Mouse (Mus musculus): Measurements from ENCODE around the gene Oprm1. TPM values are rescaled to one million over a fixed set of nuclear protein-coding genes. Genes with fewer than 3 reads are reported as not detected.

The Oprm1 gene
- polyA plus RNA-seq, 1 experiment from 2014 or later: 0.31 TPM

DNA sequence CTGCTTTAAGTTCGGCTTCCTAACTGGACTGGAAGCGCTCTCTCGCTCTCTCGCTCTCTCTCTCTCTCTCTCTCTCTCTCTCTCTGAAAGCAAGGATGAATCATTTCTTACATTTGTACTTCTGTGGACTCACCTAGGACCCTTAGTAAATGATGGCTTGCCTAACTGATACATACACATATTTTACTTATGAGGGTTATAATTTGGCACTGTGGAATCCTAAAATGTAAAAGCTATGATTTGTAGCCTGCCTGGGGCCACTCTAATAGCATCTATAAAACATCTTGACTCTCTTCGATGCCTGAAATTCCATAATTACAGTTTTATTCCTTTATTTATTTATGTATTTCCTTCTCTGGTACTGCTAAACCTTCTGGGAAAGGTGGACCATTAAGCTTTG is 312.6 kb downstream of the Oprm1 start:
- Histone ChIP-seq H3K9ac (ENCODE audit: low read depth, low read length) (no peak overlapping the region), H3K4me1 (replicated peaks; ENCODE audit: control insufficient read depth, insufficient read depth, low read length) (no peaks in the 10 kb centered on the region)

DNA sequence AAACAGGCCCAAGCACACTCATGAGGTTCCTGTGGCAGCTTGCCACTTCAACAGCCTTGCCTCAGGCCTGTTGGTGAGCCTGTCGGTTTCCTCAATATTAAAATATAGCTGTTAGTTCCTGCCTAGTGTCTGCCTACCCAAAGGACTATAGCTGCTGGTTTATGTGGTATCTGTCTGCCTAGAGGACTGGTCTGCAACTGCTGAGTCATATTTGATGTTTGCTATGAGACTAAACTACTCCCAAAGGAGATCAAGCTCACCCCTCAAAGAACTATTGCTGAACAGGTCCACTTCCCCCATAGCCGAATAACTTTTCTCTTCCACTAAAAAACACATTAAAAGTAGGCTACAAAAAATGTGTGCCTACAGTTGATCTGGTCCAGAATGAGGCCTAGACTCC is 315.9 kb downstream of the Oprm1 start:
- 92% methylated on average over 2 of the region's 2 CpGs for WGBS
- no peaks in the 10 kb centered on the region for H3K4me1 ChIP-seq (replicated peaks; ENCODE audit: control insufficient read depth, insufficient read depth, low read length)

More for the DNA sequence above, 312.6 kb downstream of the Oprm1 start:
- Histone ChIP-seq H3K36me3 (ENCODE audit: control insufficient read depth, insufficient read depth, low read length) (no peaks in the 10 kb centered on the region), H3K9me3 (ENCODE audit: control insufficient read depth, low read length) (no peaks in the 10 kb centered on the region), H3K4me3 (ENCODE audit: low read depth, low read length) (no peak overlapping the region), H3K27ac (ENCODE audit: low read depth, low read length) (no peak overlapping the region), H3K27me3 (ENCODE audit: control insufficient read depth, insufficient read depth, low read length) (no peaks in the 10 kb centered on the region), H3K4me2 (replicated peaks; ENCODE audit: low read depth, low read length) (no peak overlapping the region)
- 92% methylated on average over 5 of the region's 5 CpGs for WGBS
- DNase-seq (ENCODE audit: low spot score): no peak
- ATAC-seq (ENCODE audit: low FRiP score): no peak

GRCm38 (mm10) chr10:7075661-7076060 is 317.4 kb downstream of the Oprm1 start:
- H3K27me3 ChIP-seq (ENCODE audit: control insufficient read depth, insufficient read depth, low read length): no peaks in the 10 kb centered on the region
- no peak overlapping the region for H3K9ac ChIP-seq (ENCODE audit: low read depth, low read length)
- no peak overlapping the region for H3K27ac ChIP-seq (ENCODE audit: low read depth, low read length)
- H3K4me2 ChIP-seq (replicated peaks; ENCODE audit: low read depth, low read length): no peak overlapping the region
- WGBS: 90% methylated on average over 2 of the region's 2 CpGs
- ATAC-seq (ENCODE audit: low FRiP score) (0 out of 2 replicates have a peak, but pooled peaks have one; percentile 36), DNase-seq (ENCODE audit: low spot score) (no peak)
- no peak overlapping the region for H3K4me3 ChIP-seq (ENCODE audit: low read depth, low read length)
- no peaks in the 10 kb centered on the region for H3K9me3 ChIP-seq (ENCODE audit: control insufficient read depth, low read length)
- no peaks in the 10 kb centered on the region for H3K4me1 ChIP-seq (replicated peaks; ENCODE audit: control insufficient read depth, insufficient read depth, low read length)
- H3K36me3 ChIP-seq (ENCODE audit: control insufficient read depth, insufficient read depth, low read length): no peaks in the 10 kb centered on the region

More for the DNA sequence above, 315.9 kb downstream of the Oprm1 start:
- no peaks in the 10 kb centered on the region for H3K27me3 ChIP-seq (ENCODE audit: control insufficient read depth, insufficient read depth, low read length)
- no peaks in the 10 kb centered on the region for H3K36me3 ChIP-seq (ENCODE audit: control insufficient read depth, insufficient read depth, low read length)
- no peak overlapping the region for H3K9ac ChIP-seq (ENCODE audit: low read depth, low read length)
- no peak overlapping the region for H3K4me3 ChIP-seq (ENCODE audit: low read depth, low read length)
- H3K4me2 ChIP-seq (replicated peaks; ENCODE audit: low read depth, low read length): no peak overlapping the region
- ATAC-seq (ENCODE audit: low FRiP score): no peak
- H3K27ac ChIP-seq (ENCODE audit: low read depth, low read length): no peak overlapping the region
- DNase-seq (ENCODE audit: low spot score): no peak
- H3K9me3 ChIP-seq (ENCODE audit: control insufficient read depth, low read length): no peaks in the 10 kb centered on the region

- Histone ChIP-seq H3K27ac (ENCODE audit: low read depth, low read length) (no peak overlapping the region), H3K27me3 (ENCODE audit: control insufficient read depth, insufficient read depth, low read length) (no peaks in the 10 kb centered on the region), H3K4me3 (ENCODE audit: low read depth, low read length) (no peak overlapping the region), H3K9me3 (ENCODE audit: control insufficient read depth, low read length) (no peaks in the 10 kb centered on the region), H3K9ac (ENCODE audit: low read depth, low read length) (no peak overlapping the region), H3K4me2 (replicated peaks; ENCODE audit: low read depth, low read length) (no peak overlapping the region), H3K36me3 (ENCODE audit: control insufficient read depth, insufficient read depth, low read length) (no peaks in the 10 kb centered on the region), H3K4me1 (replicated peaks; ENCODE audit: control insufficient read depth, insufficient read depth, low read length) (no peaks in the 10 kb centered on the region)
- ATAC-seq (ENCODE audit: low FRiP score) (peak; percentile 78), DNase-seq (ENCODE audit: low spot score) (peak; percentile 72)
- 18% methylated on average over 8 of the region's 8 CpGs for WGBS
Observed at GRCm38 (mm10) chr10:7076201-7076600, 317.9 kb downstream of the Oprm1 start.

DNA sequence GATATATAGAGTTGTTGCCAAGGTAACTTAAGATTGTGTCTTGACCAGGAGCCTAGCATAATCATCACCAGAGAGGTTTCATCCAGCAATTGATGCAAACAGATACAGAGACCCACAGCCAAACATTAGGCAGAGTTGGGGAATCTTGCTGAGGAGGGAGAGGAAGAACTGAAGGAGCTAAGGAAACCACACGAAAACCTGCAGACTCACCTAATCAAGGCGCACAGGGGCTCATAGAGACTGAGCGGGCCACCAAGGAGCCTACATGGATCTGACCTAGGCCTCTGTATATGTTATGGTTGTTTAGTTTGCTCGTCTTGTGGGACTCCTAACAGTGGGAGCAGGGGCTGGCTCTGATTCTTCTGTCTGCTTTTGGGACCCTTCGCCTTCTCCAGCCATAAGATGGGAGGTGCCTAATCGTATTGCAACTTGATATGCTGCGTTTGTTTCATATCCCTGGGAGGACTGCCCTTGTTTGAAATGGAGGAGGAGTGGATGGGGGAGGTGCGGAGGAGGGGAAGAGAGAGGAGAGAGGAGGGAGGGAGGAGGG is 318.4 kb downstream of the Oprm1 start:
- Histone ChIP-seq H3K4me3 (ENCODE audit: low read depth, low read length) (no peak overlapping the region), H3K27me3 (ENCODE audit: control insufficient read depth, insufficient read depth, low read length) (no peaks in the 10 kb centered on the region), H3K36me3 (ENCODE audit: control insufficient read depth, insufficient read depth, low read length) (no peaks in the 10 kb centered on the region), H3K4me1 (replicated peaks; ENCODE audit: control insufficient read depth, insufficient read depth, low read length) (no peaks in the 10 kb centered on the region), H3K9ac (ENCODE audit: low read depth, low read length) (no peak overlapping the region), H3K4me2 (replicated peaks; ENCODE audit: low read depth, low read length) (no peak overlapping the region), H3K27ac (ENCODE audit: low read depth, low read length) (no peak overlapping the region), H3K9me3 (ENCODE audit: control insufficient read depth, low read length) (no peaks in the 10 kb centered on the region)
- 54% methylated on average over 7 of the region's 8 CpGs for WGBS
- peak; percentile 16 for DNase-seq (ENCODE audit: low spot score)
- peak; percentile 49; the same call in 1 of the 2 replicates for ATAC-seq (ENCODE audit: low FRiP score)

DNA sequence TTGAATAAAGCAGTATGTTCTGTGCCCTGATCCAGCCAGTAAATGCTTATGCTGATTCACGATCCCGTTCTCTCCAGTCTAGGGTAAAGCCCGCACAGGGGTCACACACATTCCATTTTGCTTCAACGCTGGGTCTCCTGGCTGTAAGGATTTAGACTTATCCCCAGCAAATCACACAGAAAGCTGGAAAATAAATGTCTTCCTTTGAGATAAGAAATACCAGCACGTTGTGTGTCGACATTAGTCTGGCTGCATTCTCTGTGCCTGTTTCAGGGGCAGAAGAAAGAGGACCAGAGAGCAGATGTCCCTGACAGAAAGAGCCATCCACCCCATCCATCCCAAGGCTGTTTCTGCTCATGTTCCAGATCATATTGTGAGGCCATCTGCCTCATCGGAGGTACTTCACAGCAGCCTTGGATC is 319.1 kb downstream of the Oprm1 start:
- Histone ChIP-seq H3K27ac (ENCODE audit: low read depth, low read length) (no peak overlapping the region), H3K9ac (ENCODE audit: low read depth, low read length) (no peak overlapping the region), H3K4me3 (ENCODE audit: low read depth, low read length) (no peak overlapping the region), H3K27me3 (ENCODE audit: control insufficient read depth, insufficient read depth, low read length) (no peaks in the 10 kb centered on the region), H3K4me2 (replicated peaks; ENCODE audit: low read depth, low read length) (no peak overlapping the region), H3K4me1 (replicated peaks; ENCODE audit: control insufficient read depth, insufficient read depth, low read length) (no peaks in the 10 kb centered on the region), H3K9me3 (ENCODE audit: control insufficient read depth, low read length) (no peaks in the 10 kb centered on the region), H3K36me3 (ENCODE audit: control insufficient read depth, insufficient read depth, low read length) (no peaks in the 10 kb centered on the region)
- WGBS: 82% methylated on average over 7 of the region's 7 CpGs
- ATAC-seq (ENCODE audit: low FRiP score) (no peak), DNase-seq (ENCODE audit: low spot score) (no peak)

DNA sequence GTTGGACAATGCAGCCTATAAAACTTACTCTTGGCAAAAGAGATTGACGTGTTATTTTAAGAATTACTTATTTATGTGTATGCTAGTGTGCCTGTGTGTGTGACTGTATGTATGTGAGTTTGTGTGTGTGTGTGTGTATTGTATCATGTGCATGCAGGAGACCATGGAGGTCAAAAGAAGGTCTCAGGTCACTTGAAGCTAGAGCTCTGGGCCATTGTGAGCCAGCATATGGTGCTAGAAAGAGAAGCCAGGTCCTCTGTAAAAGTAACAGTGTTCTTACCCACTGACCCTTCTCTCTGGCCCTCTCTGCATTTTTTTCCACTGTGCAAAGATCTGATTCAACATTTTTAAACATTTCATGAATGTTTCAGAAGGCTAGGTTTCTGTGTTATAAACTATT is 319.7 kb downstream of the Oprm1 start:
- 92% methylated on average over 1 of the region's 1 CpGs for WGBS
- H3K9me3 ChIP-seq (ENCODE audit: control insufficient read depth, low read length): no peaks in the 10 kb centered on the region
- no peaks in the 10 kb centered on the region for H3K27me3 ChIP-seq (ENCODE audit: control insufficient read depth, insufficient read depth, low read length)
- H3K4me3 ChIP-seq (ENCODE audit: low read depth, low read length): no peak overlapping the region
- DNase-seq (ENCODE audit: low spot score): no peak
- H3K4me2 ChIP-seq (replicated peaks; ENCODE audit: low read depth, low read length): no peak overlapping the region
- no peak overlapping the region for H3K27ac ChIP-seq (ENCODE audit: low read depth, low read length)
- no peak overlapping the region for H3K9ac ChIP-seq (ENCODE audit: low read depth, low read length)
- H3K36me3 ChIP-seq (ENCODE audit: control insufficient read depth, insufficient read depth, low read length): no peaks in the 10 kb centered on the region
- no peak for ATAC-seq (ENCODE audit: low FRiP score)
- no peaks in the 10 kb centered on the region for H3K4me1 ChIP-seq (replicated peaks; ENCODE audit: control insufficient read depth, insufficient read depth, low read length)

Other genes starting within 250 kb of the Oprm1 start
- not detected in 2 replicates for gene Gm10945, start 3.3 kb downstream of the Oprm1 start, polyA plus RNA-seq (2014; fragmentation: Nextera tagmentation; extraction: Ambion mirVana)